Mouse (Mus musculus): ENCODE measurements around the gene Eif2b1. TPM values are rescaled to one million over a fixed set of nuclear protein-coding genes. Genes with fewer than 3 reads are reported as not detected.
A peak's percentile ranks its signal among the peaks of the same experiment; 100 is the strongest.

The Eif2b1 gene
- polyA plus RNA-seq, 1 experiment from 2014 or later: 72.5 TPM

DNA sequence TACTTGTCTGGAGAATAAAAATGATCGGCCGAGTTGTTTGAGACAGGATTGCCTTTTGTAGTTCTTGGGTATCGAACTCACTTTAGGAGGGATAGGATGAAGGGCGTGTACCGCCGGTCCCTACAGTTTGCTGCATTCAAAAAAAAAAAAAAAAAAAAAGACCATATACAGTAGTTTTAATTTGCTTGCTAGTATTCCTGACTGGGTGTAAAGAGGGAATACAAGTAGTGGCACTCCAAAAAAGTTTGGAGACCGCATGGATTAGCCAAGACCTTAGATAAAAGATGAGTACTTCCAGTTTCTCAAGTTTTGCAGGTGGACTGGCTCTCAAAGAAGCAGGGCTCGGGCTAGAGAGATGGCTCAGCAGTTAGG, 37.3 kb downstream of the Eif2b1 start:
- Histone ChIP-seq H3K27ac (peak overlapping the region; percentile 89), H3K27me3 (no peaks in the 10 kb centered on the region), H3K4me1 (peaks cover 20% of the 10 kb centered on the region), H3K9me3 (replicated peaks) (no peaks in the 10 kb centered on the region), H3K36me3 (peaks cover 38% of the 10 kb centered on the region), H3K4me3 (replicated peaks) (peak overlapping the region; percentile 98), H3K4me2 (peak overlapping the region; percentile 67), H3K9ac (peak overlapping the region; percentile 84)
- ATAC-seq (replicated peaks; ENCODE audit: low FRiP score): no peak
- 10% methylated on average over 8 of the region's 8 CpGs for WGBS

DNA sequence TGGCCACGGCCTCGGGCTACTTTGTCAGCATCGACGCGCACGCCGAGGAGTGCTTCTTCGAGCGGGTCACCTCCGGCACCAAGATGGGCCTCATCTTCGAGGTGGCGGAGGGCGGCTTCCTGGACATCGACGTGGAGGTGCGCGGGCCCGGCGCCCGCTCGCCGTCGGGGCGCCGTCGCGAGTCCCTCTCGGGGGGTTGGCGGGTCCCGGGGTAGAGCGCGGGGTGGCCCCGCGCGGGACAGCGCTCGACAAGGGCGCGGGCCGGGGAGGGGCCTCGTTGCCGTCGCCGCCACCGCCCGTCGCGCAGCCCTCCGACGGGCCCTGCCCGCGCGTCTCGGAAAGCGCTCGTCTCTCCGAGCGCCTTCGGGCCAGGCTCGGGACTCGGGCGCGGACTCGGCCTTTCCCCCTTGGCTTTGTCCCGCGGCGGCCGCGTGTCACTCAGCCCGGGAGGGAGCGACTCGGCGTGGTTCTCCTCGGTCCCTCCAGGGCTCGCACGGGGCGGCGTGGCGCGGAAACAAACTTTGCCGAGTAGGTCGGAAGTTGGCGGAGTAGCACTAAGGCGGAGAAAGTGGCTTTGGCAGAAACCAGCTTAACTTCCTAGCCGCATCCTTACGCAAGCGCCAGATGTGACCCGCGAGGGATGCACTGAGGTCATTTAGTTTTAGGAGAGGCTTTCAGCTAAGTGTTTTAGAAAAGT, 37.9 kb downstream of the Eif2b1 start:
- Histone ChIP-seq H3K4me1 (peaks cover 21% of the 10 kb centered on the region), H3K9me3 (replicated peaks) (no peaks in the 10 kb centered on the region), H3K27ac (peak overlapping the region; percentile 89), H3K27me3 (no peaks in the 10 kb centered on the region), H3K4me2 (peak overlapping the region; percentile 67), H3K36me3 (peaks cover 32% of the 10 kb centered on the region), H3K9ac (peak overlapping the region; percentile 84), H3K4me3 (replicated peaks) (peak overlapping the region; percentile 98)
- ATAC-seq (replicated peaks; ENCODE audit: low FRiP score): peak; percentile 82
- WGBS: under 1% methylated on average over 81 of the region's 89 CpGs

DNA sequence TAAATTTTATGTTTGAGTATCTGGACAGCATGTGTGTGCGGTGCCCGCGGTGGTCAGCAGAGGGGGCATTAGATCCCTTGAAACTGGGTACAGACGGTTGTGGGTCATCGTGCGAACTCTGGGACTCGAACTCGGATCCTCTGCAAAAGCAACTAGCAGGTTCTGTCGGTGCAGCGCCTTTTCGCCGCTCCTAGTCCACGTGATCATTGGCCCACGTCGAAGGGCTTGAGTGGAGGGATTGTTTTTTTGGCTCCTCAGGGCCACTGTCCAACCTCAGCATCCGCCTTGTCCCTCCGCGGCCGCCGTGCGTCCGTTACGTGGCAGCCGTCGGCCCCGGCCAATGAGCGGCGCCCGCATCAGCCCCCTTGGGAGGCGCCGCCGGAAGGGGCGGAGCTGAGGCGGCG, 38.5 kb downstream of the Eif2b1 start, which contains the start of gene Tmed2:
Gene Tmed2, plus strand, starts transcription at position 313 of the 404 bp plus-strand sequence.
- peak; percentile 95 for ATAC-seq (replicated peaks; ENCODE audit: low FRiP score)
- Histone ChIP-seq H3K9ac (peak within 1 kb of the TSS; percentile 84), H3K9me3 (replicated peaks) (no peaks in the 10 kb centered on the region), H3K4me3 (replicated peaks) (peak within 1 kb of the TSS; percentile 98), H3K4me2 (peak within 1 kb of the TSS; percentile 67), H3K27ac (peak within 1 kb of the TSS; percentile 89), H3K27me3 (no peaks in the 10 kb centered on the region), H3K36me3 (peaks cover 26% of the 10 kb centered on the region), H3K4me1 (peaks cover 21% of the 10 kb centered on the region)
- under 1% methylated on average over 35 of the region's 35 CpGs for WGBS

DNA sequence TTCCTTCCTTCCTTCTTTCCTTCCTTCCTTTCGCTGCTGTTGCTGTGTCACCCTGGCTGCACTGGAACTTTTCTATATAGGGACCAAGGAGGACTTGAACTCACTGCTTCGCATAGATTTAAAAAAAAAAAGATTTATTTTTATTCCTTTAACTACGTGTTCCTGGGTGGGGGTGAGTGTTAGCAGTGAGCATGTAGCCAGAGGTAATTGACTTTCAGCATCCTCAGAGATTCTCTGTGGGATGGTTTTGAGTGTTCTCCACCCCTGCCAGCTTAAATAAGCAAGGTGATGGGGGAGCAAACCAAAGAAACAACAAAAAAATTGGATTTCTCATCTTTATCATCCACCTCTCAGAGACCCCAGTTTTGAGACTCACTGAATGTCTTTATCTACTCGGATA, 39.0 kb downstream of the Eif2b1 start:
- Histone ChIP-seq H3K27ac (peak overlapping the region; percentile 89; the same call in 1 of the 2 replicates), H3K4me2 (peak overlapping the region; percentile 60), H3K36me3 (peaks cover 21% of the 10 kb centered on the region), H3K9me3 (replicated peaks) (no peaks in the 10 kb centered on the region), H3K9ac (0 out of 2 replicates have a peak overlapping the region, but pooled peaks have one; percentile 36), H3K27me3 (no peaks in the 10 kb centered on the region), H3K4me1 (peaks cover 21% of the 10 kb centered on the region), H3K4me3 (replicated peaks) (peak overlapping the region; percentile 98)
- ATAC-seq (replicated peaks; ENCODE audit: low FRiP score): no peak
- 73% methylated on average over 4 of the region's 4 CpGs for WGBS

DNA sequence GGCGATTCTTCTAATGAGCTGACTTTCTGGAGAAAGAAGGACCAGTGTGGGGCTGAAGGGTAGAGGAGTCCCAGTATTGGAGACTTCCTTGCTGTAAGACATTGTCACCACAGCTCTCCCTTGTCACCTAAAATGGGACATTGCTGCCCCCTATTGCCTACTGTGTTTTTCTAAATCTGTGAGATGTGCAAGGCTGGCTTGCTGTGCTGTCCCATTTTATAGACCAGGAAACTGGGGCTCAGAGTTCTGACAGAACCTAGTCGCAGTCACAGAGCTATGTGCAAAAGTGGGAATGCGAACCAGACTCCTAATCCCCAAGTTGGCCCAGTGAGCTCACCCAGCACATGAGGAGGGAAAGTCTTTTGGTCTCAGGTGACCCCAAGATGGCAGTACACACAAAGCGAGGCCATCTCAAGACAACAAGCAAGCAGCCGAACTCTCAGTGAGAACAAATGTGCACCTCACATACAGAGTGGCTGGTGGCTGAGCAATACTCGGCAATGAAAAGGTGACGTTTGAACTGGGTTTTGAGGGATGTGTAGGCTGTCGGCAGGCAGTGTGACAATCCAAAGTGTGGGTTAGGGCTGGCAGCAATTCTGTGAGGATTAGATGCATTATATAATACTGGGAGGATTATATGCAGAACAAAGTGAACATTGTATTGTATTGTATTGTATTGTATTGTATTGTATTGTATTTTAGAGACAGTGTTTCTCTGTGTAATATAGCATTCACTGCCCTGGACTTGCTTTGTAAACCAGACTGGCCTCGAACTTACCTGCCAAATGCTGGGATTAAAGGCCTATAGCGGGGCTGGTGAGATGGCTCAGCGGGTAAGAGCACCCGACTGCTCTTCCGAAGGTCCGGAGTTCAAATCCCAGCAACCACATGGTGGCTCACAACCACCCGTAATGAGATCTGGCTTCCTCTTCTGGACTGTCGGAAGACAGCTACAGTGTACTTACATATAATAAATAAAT, 39.8 kb downstream of the Eif2b1 start:
- Histone ChIP-seq H3K27me3 (no peaks in the 10 kb centered on the region), H3K4me3 (replicated peaks) (no peak overlapping the region), H3K4me1 (peaks cover 21% of the 10 kb centered on the region), H3K36me3 (peaks cover 13% of the 10 kb centered on the region), H3K4me2 (no peak overlapping the region), H3K9ac (no peak overlapping the region), H3K9me3 (replicated peaks) (no peaks in the 10 kb centered on the region), H3K27ac (no peak overlapping the region)
- ATAC-seq (replicated peaks; ENCODE audit: low FRiP score): no peak
- WGBS: 83% methylated on average over 16 of the region's 16 CpGs

DNA sequence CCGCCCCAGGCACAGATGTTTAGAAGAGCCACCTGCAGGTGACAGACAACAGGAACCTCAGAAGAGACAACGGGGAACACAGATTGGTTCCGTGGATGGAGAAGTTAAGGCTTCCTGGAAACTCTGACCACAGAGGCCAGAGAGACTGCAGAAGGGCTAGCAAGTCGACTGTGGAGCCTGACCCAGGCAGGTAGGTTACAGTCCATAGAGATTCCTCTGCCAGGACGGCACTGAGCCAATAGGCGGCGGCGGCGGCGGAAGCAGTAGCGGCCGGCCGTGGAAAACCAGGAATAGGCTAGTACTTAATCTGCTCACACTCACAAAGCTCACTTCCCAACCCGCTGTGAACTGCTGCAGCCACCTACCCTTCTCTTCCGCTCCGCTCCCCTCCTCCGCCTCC, 42.2 kb downstream of the Eif2b1 start:
- Histone ChIP-seq H3K27ac (peak overlapping the region; percentile 78), H3K4me3 (replicated peaks) (peak overlapping the region; percentile 27), H3K9me3 (replicated peaks) (no peaks in the 10 kb centered on the region), H3K27me3 (no peaks in the 10 kb centered on the region), H3K4me2 (peak overlapping the region; percentile 58), H3K9ac (peak overlapping the region; percentile 41; the same call in 1 of the 2 replicates), H3K4me1 (peaks cover 26% of the 10 kb centered on the region), H3K36me3 (no peaks in the 10 kb centered on the region)
- no peak for ATAC-seq (replicated peaks; ENCODE audit: low FRiP score)
- 3% methylated on average over 17 of the region's 17 CpGs for WGBS

DNA sequence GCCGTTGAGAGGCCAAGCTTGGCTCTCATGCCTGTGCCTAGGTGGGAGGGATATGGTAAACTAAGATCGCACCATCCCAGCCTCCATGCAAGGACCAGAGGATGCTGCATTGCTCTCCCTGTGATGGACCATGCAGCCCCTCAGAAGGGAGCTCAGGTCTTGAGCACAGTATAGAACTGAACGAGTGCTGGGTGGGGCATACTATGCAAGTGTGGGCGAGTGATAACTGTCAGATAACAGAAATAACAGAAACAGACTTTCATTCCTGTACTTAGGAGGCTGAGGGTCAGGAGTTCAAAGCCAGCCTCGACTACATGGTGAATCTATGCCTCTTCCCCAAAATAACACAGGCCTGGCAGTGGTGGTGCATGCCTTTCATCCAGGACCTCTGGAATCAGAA, 43.9 kb downstream of the Eif2b1 start:
- Histone ChIP-seq H3K9me3 (replicated peaks) (no peaks in the 10 kb centered on the region), H3K4me3 (replicated peaks) (no peak overlapping the region), H3K4me2 (no peak overlapping the region), H3K27me3 (no peaks in the 10 kb centered on the region), H3K36me3 (no peaks in the 10 kb centered on the region), H3K27ac (no peak overlapping the region), H3K4me1 (peaks cover 36% of the 10 kb centered on the region), H3K9ac (no peak overlapping the region)
- 74% methylated on average over 5 of the region's 5 CpGs for WGBS
- no peak for ATAC-seq (replicated peaks; ENCODE audit: low FRiP score)

DNA sequence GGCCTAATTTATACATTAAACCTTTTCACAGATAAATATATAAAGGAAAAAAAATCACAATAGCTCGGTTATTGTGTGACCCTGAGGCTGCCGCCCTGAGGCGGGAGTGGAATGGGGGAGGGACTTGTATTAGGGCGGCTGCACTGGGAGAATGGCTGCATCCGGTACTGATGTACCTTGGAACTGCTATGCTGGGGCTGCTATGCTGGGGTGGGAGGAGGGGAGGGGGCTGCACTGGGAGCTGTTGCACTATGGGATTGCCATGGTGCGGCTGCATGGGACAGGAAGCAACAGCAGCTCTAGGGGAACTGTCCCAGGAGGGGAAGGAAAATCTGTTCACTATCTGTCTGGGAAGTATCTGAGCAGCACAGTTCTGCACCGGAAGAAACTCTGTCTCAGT, 46.5 kb downstream of the Eif2b1 start:
- 0 out of 2 replicates have a peak overlapping the region, but pooled peaks have one; percentile 91 for H3K4me2 ChIP-seq
- no peak for ATAC-seq (replicated peaks; ENCODE audit: low FRiP score)

DNA sequence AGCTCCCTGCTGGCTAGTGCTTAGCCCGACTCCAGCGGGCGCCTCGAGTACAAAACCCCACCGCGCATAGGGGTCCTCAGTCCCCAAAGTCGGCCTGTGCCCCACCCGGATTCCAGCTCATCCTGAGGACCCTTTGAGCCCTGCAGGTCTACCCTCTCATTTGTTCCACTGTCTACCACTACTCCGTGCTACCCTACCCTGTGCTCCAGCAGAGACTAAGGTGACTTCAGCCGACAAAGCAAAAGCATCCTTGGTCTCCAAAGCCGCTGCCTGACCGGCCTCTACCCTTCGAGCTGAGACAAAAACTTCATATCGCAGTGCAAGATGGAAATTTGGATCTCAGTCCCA, 47.4 kb downstream of the Eif2b1 start:
- peak overlapping the region; percentile 90 for H3K4me3 ChIP-seq (replicated peaks)
- H3K4me2 ChIP-seq: peak overlapping the region; percentile 91
- no peaks in the 10 kb centered on the region for H3K27me3 ChIP-seq
- H3K9me3 ChIP-seq (replicated peaks): no peaks in the 10 kb centered on the region
- peak overlapping the region; percentile 81 for H3K9ac ChIP-seq
- 10% methylated on average over 14 of the region's 14 CpGs for WGBS
- H3K27ac ChIP-seq: peak overlapping the region; percentile 92
- H3K4me1 ChIP-seq: peaks cover 58% of the 10 kb centered on the region
- peaks cover 5% of the 10 kb centered on the region; the same call in 1 of the 2 replicates for H3K36me3 ChIP-seq
- peak; percentile 50; the same call in 1 of the 2 replicates for ATAC-seq (replicated peaks; ENCODE audit: low FRiP score)

More for the DNA sequence above, 46.5 kb downstream of the Eif2b1 start:
- Histone ChIP-seq H3K9me3 (replicated peaks) (no peaks in the 10 kb centered on the region), H3K9ac (no peak overlapping the region), H3K36me3 (peaks cover under 1% of the 10 kb centered on the region; the same call in 1 of the 2 replicates), H3K27ac (peak overlapping the region; percentile 92), H3K4me1 (peaks cover 60% of the 10 kb centered on the region), H3K27me3 (no peaks in the 10 kb centered on the region), H3K4me3 (replicated peaks) (0 out of 2 replicates have a peak overlapping the region, but pooled peaks have one; percentile 2)
- 31% methylated on average over 7 of the region's 7 CpGs for WGBS

DNA sequence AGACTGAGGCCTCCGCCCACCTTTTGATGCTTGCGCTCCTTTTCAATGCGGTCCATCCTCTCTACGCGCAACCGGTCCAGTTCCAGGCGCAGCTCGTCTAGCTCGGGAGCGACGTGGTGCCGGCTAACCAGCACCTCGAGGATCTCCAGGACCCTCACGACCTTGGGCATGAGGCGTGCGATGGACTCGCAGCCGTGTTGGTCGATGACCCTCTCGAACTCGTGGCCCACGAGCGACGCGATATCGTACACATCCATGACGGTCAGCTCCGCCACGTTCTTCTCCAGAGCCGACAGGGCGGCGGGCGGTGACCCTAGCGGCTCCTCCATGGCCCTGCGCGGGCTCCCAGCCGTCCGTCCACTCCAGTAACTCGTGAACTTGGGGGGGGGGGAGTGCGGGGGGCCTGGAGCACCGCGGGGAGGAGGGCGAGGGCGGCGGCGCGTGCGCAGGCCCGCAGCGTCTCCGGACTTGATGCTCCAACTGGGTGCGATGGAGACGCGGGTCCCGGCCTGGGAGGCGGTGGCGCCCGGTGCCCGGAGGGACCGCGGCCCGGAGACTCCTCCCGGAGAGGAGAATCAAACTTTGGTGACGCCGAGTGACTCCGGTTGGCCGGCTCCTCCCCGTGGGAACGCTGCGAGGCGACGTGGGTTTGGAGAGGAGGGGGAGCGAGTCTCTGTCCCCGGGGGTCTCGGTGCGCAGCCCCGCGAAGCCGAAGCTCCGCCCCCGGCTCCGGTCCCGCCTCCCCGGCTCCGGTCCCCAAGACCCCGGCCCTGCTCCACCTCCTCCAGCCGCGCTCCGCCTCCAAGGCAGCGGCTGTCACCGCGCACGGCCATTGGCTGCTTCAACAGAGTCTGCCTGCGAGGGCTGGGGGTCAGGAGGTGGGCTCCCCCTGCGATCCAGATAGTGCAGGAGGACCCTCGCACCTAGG, 48.0 kb downstream of the Eif2b1 start, which contains the start of gene Rilpl1:
Gene Rilpl1, minus strand, starts transcription at position 737 of the 928 bp plus-strand sequence.
- Histone ChIP-seq H3K4me3 (replicated peaks) (peak within 1 kb of the TSS; percentile 90), H3K9me3 (replicated peaks) (no peaks in the 10 kb centered on the region), H3K9ac (peak within 1 kb of the TSS; percentile 81), H3K36me3 (peaks cover 5% of the 10 kb centered on the region; the same call in 1 of the 2 replicates), H3K4me1 (peaks cover 57% of the 10 kb centered on the region), H3K27ac (peak within 1 kb of the TSS; percentile 92), H3K4me2 (peak within 1 kb of the TSS; percentile 91), H3K27me3 (no peaks in the 10 kb centered on the region)
- ATAC-seq (replicated peaks; ENCODE audit: low FRiP score): peak; percentile 90
- WGBS: 2% methylated on average over 88 of the region's 96 CpGs

DNA sequence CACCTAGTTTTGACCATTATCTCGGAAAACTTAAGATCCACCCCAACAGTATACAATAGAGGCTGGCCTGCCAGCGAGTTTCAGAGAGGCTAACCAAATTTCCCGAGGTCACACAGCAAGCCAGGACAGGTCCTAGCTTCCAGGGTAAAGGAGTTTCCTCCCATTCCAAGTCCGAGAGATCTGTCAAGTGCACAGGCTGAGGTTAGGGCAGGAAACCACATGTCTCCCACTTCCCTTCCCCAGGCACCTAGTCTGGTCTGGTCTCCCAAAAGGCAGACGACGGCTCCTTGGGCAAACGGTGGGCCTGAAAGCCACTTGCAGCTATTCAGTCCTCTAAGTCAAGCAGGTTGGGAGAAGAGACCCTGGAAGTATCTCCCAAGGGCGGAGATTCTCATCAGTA, 49.2 kb downstream of the Eif2b1 start:
- Histone ChIP-seq H3K4me2 (peak overlapping the region; percentile 91), H3K9me3 (replicated peaks) (no peaks in the 10 kb centered on the region), H3K27me3 (no peaks in the 10 kb centered on the region), H3K4me3 (replicated peaks) (peak overlapping the region; percentile 90), H3K36me3 (peaks cover 5% of the 10 kb centered on the region; the same call in 1 of the 2 replicates), H3K27ac (peak overlapping the region; percentile 92), H3K9ac (peak overlapping the region; percentile 81; the same call in 1 of the 2 replicates), H3K4me1 (peaks cover 57% of the 10 kb centered on the region)
- 39% methylated on average over 8 of the region's 8 CpGs for WGBS
- no peak for ATAC-seq (replicated peaks; ENCODE audit: low FRiP score)

Measured in kidney, embryonic 15.5 days (tissue).